Mouse (Mus musculus) olfactory bulb, adult 2 months (tissue): ENCODE results near the gene Olfr160.

Experiments
- CTCF ChIP-seq: fragments of 200-500 bp; IDR thresholded peaks from 2 replicates; pipeline ENCODE4 v1.5.1; 2012; ENCODE audit warnings: low read depth, mild to moderate bottlenecking, low read length, moderate library complexity; ENCODE audit not compliant: insufficient read depth
- POLR2A ChIP-seq: fragments of 200-500 bp; IDR thresholded peaks from 2 replicates; pipeline ENCODE4 v1.6.1; 2012; ENCODE audit warnings: mild to moderate bottlenecking, low read depth, low read length, moderate library complexity; ENCODE audit not compliant: insufficient read depth

GRCm38 (mm10) chr9:37669678-37670077 lies 46.4 kb downstream of the Olfr160 start:
- TF ChIP-seq CTCF (no peak), POLR2A (no peak)
